In genomic region chrX:7859191-7859753, GRCm38 (mm10) we compare ENCODE assay signal across 28 mouse cellular contexts. TPM values are rescaled to one million over a fixed set of nuclear protein-coding genes. Genes with fewer than 3 reads are reported as not detected.
DNase-seq lines count a peak whose midpoint lies in the region; ATAC-seq and TF ChIP-seq lines count a peak whose summit lies in the region.
"Had no signal": no experiment of that assay in that cellular context is flagged by ENCODE, and none has a peak within 500 bp of the region (broad histone marks: within the 10 kb centered on the region; RNA-seq: fewer than 3 reads in every experiment).

No protein-coding gene starts in this region.

- TF ChIP-seq EP300 in stomach, postnatal 0 days (optimal IDR thresholded peaks at IDR 0.05): no peak

- H3K9ac ChIP-seq in liver, embryonic 12.5 days: no peak overlapping the region
- no peak overlapping the region for H3K9ac ChIP-seq in liver, embryonic 15.5 days
- H3K9ac ChIP-seq in stomach, postnatal 0 days (ENCODE audit: low read length): no peak overlapping the region
- H3K9ac ChIP-seq: forebrain, embryonic 15.5 days; heart, embryonic 12.5 days; hindbrain, embryonic 15.5 days; lung, embryonic 15.5 days; midbrain, embryonic 15.5 days had no signal

- H3K36me3 ChIP-seq in liver, embryonic 12.5 days: peaks cover 43% of the 10 kb centered on the region
- H3K36me3 ChIP-seq in liver, embryonic 15.5 days (replicated peaks): peaks cover 52% of the 10 kb centered on the region
- H3K36me3 ChIP-seq in stomach, postnatal 0 days (ENCODE audit: control insufficient read depth, insufficient read depth, low read length): no peaks in the 10 kb centered on the region
- H3K36me3 ChIP-seq: hindbrain, embryonic 15.5 days; lung, embryonic 15.5 days; midbrain, embryonic 15.5 days had no signal

- no peaks in the 10 kb centered on the region for H3K9me3 ChIP-seq in liver, embryonic 12.5 days (replicated peaks)
- H3K9me3 ChIP-seq in liver, embryonic 15.5 days (replicated peaks): no peaks in the 10 kb centered on the region
- no peaks in the 10 kb centered on the region for H3K9me3 ChIP-seq in stomach, postnatal 0 days (ENCODE audit: control insufficient read depth, low read length)
- H3K9me3 ChIP-seq: forebrain, embryonic 15.5 days; heart, embryonic 12.5 days; hindbrain, embryonic 15.5 days; lung, embryonic 15.5 days; midbrain, embryonic 15.5 days had no signal

- H3K4me1 ChIP-seq in liver, embryonic 12.5 days: peaks cover 33% of the 10 kb centered on the region
- peaks cover 29% of the 10 kb centered on the region for H3K4me1 ChIP-seq in liver, embryonic 15.5 days (replicated peaks)
- no peaks in the 10 kb centered on the region for H3K4me1 ChIP-seq in stomach, postnatal 0 days (replicated peaks; ENCODE audit: control insufficient read depth, insufficient read depth)
- H3K4me1 ChIP-seq: forebrain, embryonic 15.5 days; heart, embryonic 12.5 days; hindbrain, embryonic 15.5 days; lung, embryonic 15.5 days; midbrain, embryonic 10.5 days; midbrain, embryonic 15.5 days had no signal

- H3K4me3 ChIP-seq in liver, embryonic 12.5 days: no peak overlapping the region
- H3K4me3 ChIP-seq in liver, embryonic 15.5 days (replicated peaks): no peak overlapping the region
- no peak overlapping the region for H3K4me3 ChIP-seq in stomach, postnatal 0 days (ENCODE audit: low read depth, low read length)
- H3K4me3 ChIP-seq: forebrain, embryonic 15.5 days; gastrocnemius, adult 2 months; heart, adult 2 months; heart, embryonic 12.5 days; hindbrain, embryonic 15.5 days; lung, embryonic 15.5 days; midbrain, embryonic 10.5 days; midbrain, embryonic 15.5 days had no signal

- ATAC-seq in liver, embryonic 12.5 days: peak; percentile 54
- peak; percentile 53 to 71 for ATAC-seq in hematopoietic stem cell, adult 5-6 weeks (replicated peaks in 1 of 2; ENCODE audit: insufficient read depth in 1 of 2, low FRiP score in 2 of 2, low TSS enrichment in 1 of 2, low read depth in 1 of 2, poor library complexity in 2 of 2, severe bottlenecking in 2 of 2)
- ATAC-seq in liver, embryonic 15.5 days (ENCODE audit: insufficient read depth): peak; percentile 63
- peak; percentile 34; the same call in 1 of the 2 replicates for ATAC-seq in megakaryocyte progenitor cell, adult 5-6 weeks (replicated peaks; ENCODE audit: poor library complexity)
- no peak for ATAC-seq in stomach, postnatal 0 days (ENCODE audit: low FRiP score, low TSS enrichment)
- ATAC-seq: forebrain, embryonic 15.5 days; inflammation-experienced regulatory T-cells, adult 6 months; midbrain, embryonic 15.5 days had no signal

- no peak for DNase-seq in liver
- DNase-seq in adrenal gland, postnatal 25 days: no peak
- no peak for DNase-seq in stomach, postnatal 0 days (ENCODE audit: low spot score)
- DNase-seq in MN1 (ENCODE audit: low spot score): no peak
- DNase-seq: cerebellum, adult 2 months; cerebellum, postnatal 14 days; gastrocnemius, adult 2 months; gastrocnemius, postnatal 36 days; heart, adult 2 months; heart, postnatal 4 days; kidney, adult 8-10 months; kidney, postnatal 4 days; left cerebral cortex, postnatal 4 days; lung, postnatal 4 days; right cerebral cortex, adult 18-20 months; spleen, adult 18-20 months had no signal

- WGBS in liver, embryonic 12.5 days (ENCODE audit: insufficient replicate concordance): 34% methylated on average over 3 of the region's 3 CpGs
- WGBS in liver, embryonic 15.5 days (ENCODE audit: insufficient replicate concordance): 37% methylated on average over 3 of the region's 3 CpGs
- WGBS in stomach, postnatal 0 days: 73% methylated on average over 3 of the region's 3 CpGs

- no peak overlapping the region for H3K4me2 ChIP-seq in liver, embryonic 12.5 days
- no peak overlapping the region for H3K4me2 ChIP-seq in liver, embryonic 15.5 days
- no peak overlapping the region for H3K4me2 ChIP-seq in stomach, postnatal 0 days (replicated peaks; ENCODE audit: low read depth)
- H3K4me2 ChIP-seq: forebrain, embryonic 15.5 days; heart, embryonic 12.5 days; hindbrain, embryonic 15.5 days; lung, embryonic 15.5 days; midbrain, embryonic 15.5 days had no signal

- peak overlapping the region; percentile 45 for H3K27ac ChIP-seq in liver, embryonic 12.5 days
- H3K27ac ChIP-seq in liver, embryonic 15.5 days (replicated peaks): no peak overlapping the region
- H3K27ac ChIP-seq in stomach, postnatal 0 days (replicated peaks): no peak overlapping the region
- H3K27ac ChIP-seq: forebrain, embryonic 15.5 days; gastrocnemius, adult 2 months; heart, adult 2 months; hindbrain, embryonic 15.5 days; kidney, postnatal 0 days; lung, embryonic 15.5 days; midbrain, embryonic 10.5 days; midbrain, embryonic 15.5 days had no signal

- no peak for TF ChIP-seq CTCF in stomach, postnatal 0 days (IDR thresholded peaks at IDR 0.05; ENCODE audit: low read depth)

- no peaks in the 10 kb centered on the region for H3K27me3 ChIP-seq in liver, embryonic 12.5 days (replicated peaks)
- H3K27me3 ChIP-seq in liver, embryonic 15.5 days: no peaks in the 10 kb centered on the region
- H3K27me3 ChIP-seq in stomach, postnatal 0 days (ENCODE audit: control insufficient read depth, insufficient read depth, low read length): no peaks in the 10 kb centered on the region
- H3K27me3 ChIP-seq: forebrain, embryonic 15.5 days; heart, embryonic 12.5 days; hindbrain, embryonic 15.5 days; lung, embryonic 15.5 days; midbrain, embryonic 15.5 days had no signal

RNA-seq across cellular contexts. Expression of gene Otud5, which starts 18.1 kb away (rescaled TPM):
- 57.3 and 60.1 TPM in 2 replicates for polyA plus RNA-seq in liver, embryonic 12.5 days (2016; fragmentation: Nextera tagmentation; extraction: Ambion mirVana)
- total RNA-seq in hematopoietic stem cell, adult 5-6 weeks (2017): 73.7 and 89.4 TPM in 2 replicates
- 44.9 and 54.4 TPM in 2 replicates for polyA plus RNA-seq in liver, embryonic 15.5 days (2015; fragmentation: Nextera tagmentation; extraction: Ambion mirVana)
- 33.0 and 33.7 TPM in 2 replicates for total RNA-seq in megakaryocyte progenitor cell, adult 5-6 weeks (2015)
- 48.6 and 58.7 TPM in 2 replicates for total RNA-seq in megakaryocyte progenitor cell, adult 5-6 weeks (2017)
- total RNA-seq in adrenal gland, postnatal 25 days (2021): 74.6 and 83.3 TPM in 2 replicates
- polyA plus RNA-seq in stomach, postnatal 0 days (2015; fragmentation: Nextera tagmentation; extraction: Ambion mirVana): 21.2 and 22.0 TPM in 2 replicates

RNA-seq across cellular contexts. Expression of gene Pim2, which starts 18.8 kb away (rescaled TPM):
- polyA plus RNA-seq in liver, embryonic 12.5 days (2016; fragmentation: Nextera tagmentation; extraction: Ambion mirVana): 5.0 and 5.2 TPM in 2 replicates
- total RNA-seq in hematopoietic stem cell, adult 5-6 weeks (2017): 3.1 and 7.8 TPM in 2 replicates
- 3.5 TPM in 2 replicates for polyA plus RNA-seq in liver, embryonic 15.5 days (2015; fragmentation: Nextera tagmentation; extraction: Ambion mirVana)
- 5.9 TPM in 2 replicates for total RNA-seq in megakaryocyte progenitor cell, adult 5-6 weeks (2015)
- total RNA-seq in megakaryocyte progenitor cell, adult 5-6 weeks (2017): 1.2 and 1.5 TPM in 2 replicates
- total RNA-seq in adrenal gland, postnatal 25 days (2021): 11.1 and 12.3 TPM in 2 replicates
- 4.8 and 5.0 TPM in 2 replicates for polyA plus RNA-seq in stomach, postnatal 0 days (2015; fragmentation: Nextera tagmentation; extraction: Ambion mirVana)

RNA-seq across cellular contexts. Expression of gene Slc35a2, which starts 24.6 kb away (rescaled TPM):
- polyA plus RNA-seq in liver, embryonic 12.5 days (2016; fragmentation: Nextera tagmentation; extraction: Ambion mirVana): 19.7 and 23.1 TPM in 2 replicates
- total RNA-seq in hematopoietic stem cell, adult 5-6 weeks (2017): 17.2 and 25.7 TPM in 2 replicates
- polyA plus RNA-seq in liver, embryonic 15.5 days (2015; fragmentation: Nextera tagmentation; extraction: Ambion mirVana): 14.3 and 17.5 TPM in 2 replicates
- 8.9 and 10.4 TPM in 2 replicates for total RNA-seq in megakaryocyte progenitor cell, adult 5-6 weeks (2015)
- total RNA-seq in megakaryocyte progenitor cell, adult 5-6 weeks (2017): 12.2 and 25.1 TPM in 2 replicates
- 43.1 and 81.5 TPM in 2 replicates for total RNA-seq in adrenal gland, postnatal 25 days (2021)
- 28.7 and 32.5 TPM in 2 replicates for polyA plus RNA-seq in stomach, postnatal 0 days (2015; fragmentation: Nextera tagmentation; extraction: Ambion mirVana)

RNA-seq across cellular contexts. Expression of gene Kcnd1, which starts 37.2 kb away (rescaled TPM):
- 0.37 and 0.38 TPM in 2 replicates for polyA plus RNA-seq in liver, embryonic 12.5 days (2016; fragmentation: Nextera tagmentation; extraction: Ambion mirVana)
- total RNA-seq in hematopoietic stem cell, adult 5-6 weeks (2017): 0.63 and 2.1 TPM in 2 replicates
- 0.18 and 0.37 TPM in 2 replicates for polyA plus RNA-seq in liver, embryonic 15.5 days (2015; fragmentation: Nextera tagmentation; extraction: Ambion mirVana)
- 0.34 and 0.42 TPM in 2 replicates for total RNA-seq in megakaryocyte progenitor cell, adult 5-6 weeks (2015)
- 0.21 and 0.68 TPM in 2 replicates for total RNA-seq in megakaryocyte progenitor cell, adult 5-6 weeks (2017)
- total RNA-seq in adrenal gland, postnatal 25 days (2021): 1.0 and 1.2 TPM in 2 replicates
- polyA plus RNA-seq in stomach, postnatal 0 days (2015; fragmentation: Nextera tagmentation; extraction: Ambion mirVana): 0.42 and 0.92 TPM in 2 replicates

RNA-seq across cellular contexts. Expression of gene Pqbp1, which starts 39.8 kb away (rescaled TPM):
- polyA plus RNA-seq in liver, embryonic 12.5 days (2016; fragmentation: Nextera tagmentation; extraction: Ambion mirVana): 65.0 and 65.2 TPM in 2 replicates
- total RNA-seq in hematopoietic stem cell, adult 5-6 weeks (2017): 167 and 186 TPM in 2 replicates
- polyA plus RNA-seq in liver, embryonic 15.5 days (2015; fragmentation: Nextera tagmentation; extraction: Ambion mirVana): 38.1 and 39.7 TPM in 2 replicates
- 25.1 and 30.3 TPM in 2 replicates for total RNA-seq in megakaryocyte progenitor cell, adult 5-6 weeks (2015)
- 136 and 167 TPM in 2 replicates for total RNA-seq in megakaryocyte progenitor cell, adult 5-6 weeks (2017)
- total RNA-seq in adrenal gland, postnatal 25 days (2021): 118 and 127 TPM in 2 replicates
- polyA plus RNA-seq in stomach, postnatal 0 days (2015; fragmentation: Nextera tagmentation; extraction: Ambion mirVana): 60.6 and 62.2 TPM in 2 replicates
